In genomic region chr19:21778147-21778917, GRCm38 (mm10) we compare ENCODE assay signal across 8 mouse cellular contexts. TPM values are rescaled to one million over a fixed set of nuclear protein-coding genes. Genes with fewer than 3 reads are reported as not detected.
A peak's percentile ranks its signal among the peaks of the same experiment; 100 is the strongest.
DNase-seq lines count a peak whose midpoint lies in the region; ATAC-seq and TF ChIP-seq lines count a peak whose summit lies in the region.

Gene Cemip2 (plus strand): TSS chr19:21778342.

- peak within 1 kb of the TSS; percentile 80 for H3K4me2 ChIP-seq in hindbrain, embryonic 12.5 days (replicated peaks)

- in situ Hi-C loops in Patski (cut with MboI; ENCODE audit: low pct_unique_long_range_greater_than_20kb), result loop anchor here (5.0 kb wide), 1 partner anchor 524 kb away; no protein-coding TSS in a partner anchor

- H3K36me3 ChIP-seq in hindbrain, embryonic 12.5 days, result no peaks in the 10 kb centered on the region

- ATAC-seq in Patski, result peak; percentile 97
- ATAC-seq in hindbrain, embryonic 12.5 days (ENCODE audit: low FRiP score), result peak; percentile 94

- POLR2A ChIA-PET in Patski (lab: Charles Lee), result interaction anchor here (0.6 to 0.8 kb wide), 2 partner anchors 44 to 168 kb away, joined by 4 to 5 read pairs; no protein-coding TSS in a partner anchor

- peak; percentile 66 for DNase-seq in Patski (ENCODE audit: low read depth, low spot score)
- peak; percentile 100 for DNase-seq in cerebellum, postnatal 10 days
- DNase-seq in frontal cortex, postnatal 10 days (ENCODE audit: low spot score in 2 of 2), result peak; percentile 90 to 95
- peak; percentile 94 to 95 for DNase-seq in layer of hippocampus, postnatal 14 days (ENCODE audit: low spot score in 2 of 2)
- peak; percentile 97 for DNase-seq in lung, postnatal 10 days
- DNase-seq in ovary, postnatal 14 days (ENCODE audit: low spot score), result peak; percentile 96
- peak; percentile 84 to 94 for DNase-seq in thymus, postnatal 10 days (ENCODE audit: low spot score in 2 of 2)

- H3K9me3 ChIP-seq in hindbrain, embryonic 12.5 days (replicated peaks), result no peaks in the 10 kb centered on the region

- no peaks in the 10 kb centered on the region for H3K27me3 ChIP-seq in Patski
- H3K27me3 ChIP-seq in hindbrain, embryonic 12.5 days, result no peaks in the 10 kb centered on the region

- H3K4me3 ChIP-seq in hindbrain, embryonic 12.5 days, result peak within 1 kb of the TSS; percentile 92

- under 1% methylated on average over 68 of the region's 75 CpGs for WGBS in hindbrain, embryonic 12.5 days

- H3K27ac ChIP-seq in hindbrain, embryonic 12.5 days, result peak within 1 kb of the TSS; percentile 97

- H3K4me1 ChIP-seq in hindbrain, embryonic 12.5 days, result peaks cover 44% of the 10 kb centered on the region

- peak; percentile 95 for TF ChIP-seq CTCF in Patski (IDR thresholded peaks at IDR 0.05)

- CTCF ChIA-PET in Patski (lab: Charles Lee), result interaction anchor here (0.6 to 2.1 kb wide), 7 partner anchors 14 to 526 kb away, joined by 3 to 5 read pairs (median 4); no protein-coding TSS in a partner anchor

- peak within 1 kb of the TSS; percentile 94 for H3K9ac ChIP-seq in hindbrain, embryonic 12.5 days

RNA-seq across cellular contexts. Expression of gene Cemip2, which starts in this region (rescaled TPM):
- 10.5 TPM for polyA plus RNA-seq in Patski (2021)
- polyA plus RNA-seq in hindbrain, embryonic 12.5 days (2016; fragmentation: Nextera tagmentation; extraction: Ambion mirVana), result 90.3 and 92.0 TPM in 2 replicates
- total RNA-seq in layer of hippocampus, postnatal 14 days (2021), result 10 to 100 TPM; 23.2 to 23.9 TPM

Comparison
In these comparisons a context has a peak if more than half of its experiments do, and no peak if none do; other contexts are left out.
1. Peak in every context shown above with its lines: DNase-seq, ATAC-seq, H3K4me3 ChIP-seq and H3K27ac ChIP-seq.